Mouse (Mus musculus): ENCODE data around the gene Olfr353.

Gene Olfr353

GRCm38 (mm10) chr2:36892836-36893235, at the start of gene Olfr353:
Olfr353 (minus strand) TSS chr2:36892936.
- no peak for DNase-seq

- no peak for DNase-seq
Observed at GRCm38 (mm10) chr2:36936821-36937220, 44.1 kb upstream of the Olfr353 start, which contains the start of gene Olfr356. Olfr356 (plus strand) TSS chr2:36937121.

- DNase-seq: no peak
Observed at GRCm38 (mm10) chr2:36928797-36929196, 36.1 kb upstream of the Olfr353 start, which contains the start of gene Olfr355. Olfr355 (minus strand) TSS chr2:36928897.

- DNase-seq: no peak
Observed at GRCm38 (mm10) chr2:36905380-36905779, 12.6 kb upstream of the Olfr353 start, which contains the start of gene Olfr354. Olfr354 (plus strand) TSS chr2:36905680.

- DNase-seq: no peak
Observed at GRCm38 (mm10) chr2:36897114-36897513, 4.4 kb upstream of the Olfr353 start.

- DNase-seq: no peak
Observed at GRCm38 (mm10) chr2:36868160-36868559, 24.6 kb downstream of the Olfr353 start, which contains the start of gene Olfr352. Olfr352 (plus strand) TSS chr2:36868460.

GRCm38 (mm10) chr2:36862560-36862959, 30.2 kb downstream of the Olfr353 start, which contains the start of gene Olfr351:
Olfr351 (minus strand) TSS chr2:36862660.
- DNase-seq: no peak

GRCm38 (mm10) chr2:36846010-36846409, 46.7 kb downstream of the Olfr353 start, which contains the start of gene Olfr350:
Olfr350 (plus strand) TSS chr2:36846310.
- DNase-seq: no peak
